Comparison of ENCODE assay signal across 8 mouse cellular contexts in the genomic region with DNA sequence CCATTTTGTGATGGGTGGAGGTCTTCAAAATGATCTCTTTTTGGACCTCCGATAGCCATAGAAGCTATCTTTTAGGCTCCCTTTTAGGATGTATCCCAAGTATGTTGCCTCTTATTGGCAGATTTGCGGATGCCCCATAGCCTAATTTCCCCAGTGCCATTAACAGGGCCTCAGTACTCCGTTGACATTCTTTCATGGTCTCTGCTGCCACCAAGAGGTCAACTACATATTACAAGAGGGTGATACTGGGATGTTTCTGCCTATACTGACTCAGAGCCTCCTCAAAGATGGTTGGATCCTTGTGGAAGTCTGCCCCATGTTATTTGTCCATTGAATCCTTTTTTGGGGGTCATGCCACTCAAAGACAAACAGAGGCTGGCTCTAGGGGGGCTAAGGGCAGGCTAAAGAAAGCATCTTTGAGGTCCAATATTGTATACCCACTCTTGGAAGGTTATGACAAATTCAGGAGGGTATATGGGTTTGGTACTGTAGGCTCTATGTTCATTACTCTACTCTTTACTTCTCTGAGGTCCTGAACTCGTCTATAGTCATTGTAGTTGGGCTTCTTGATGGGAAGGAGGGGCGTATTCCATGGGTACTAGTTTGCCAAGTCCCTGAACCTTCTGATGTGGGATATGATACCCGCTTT. TPM values are rescaled to one million over a fixed set of nuclear protein-coding genes. Genes with fewer than 3 reads are reported as not detected.
DNase-seq lines count a peak whose midpoint lies in the region; ATAC-seq and TF ChIP-seq lines count a peak whose summit lies in the region.

No protein-coding gene starts in this region.

- no peak overlapping the region for H3K9ac ChIP-seq in neural tube, embryonic 15.5 days (replicated peaks)

- peak; percentile 40 for TF ChIP-seq CTCF in lung, adult 2 months (IDR thresholded peaks at IDR 0.05; ENCODE audit: insufficient read depth, low read length)

- no peak overlapping the region for H3K4me3 ChIP-seq in lung, adult 2 months (replicated peaks; ENCODE audit: extremely low read depth, low read depth, low read length)
- no peak overlapping the region for H3K4me3 ChIP-seq in neural tube, embryonic 15.5 days (replicated peaks)

- DNase-seq in CD8-positive naive resting alpha-beta T cell, adult 2 months (ENCODE audit: low read depth in 2 of 2, low spot score in 2 of 2): peak; percentile 62 to 75
- peak; percentile 75 to 83 for DNase-seq in adrenal gland, adult 18-20 months (ENCODE audit: low spot score in 2 of 2)
- peak; percentile 89 for DNase-seq in embryo, embryonic 10.5 days (ENCODE audit: low spot score)
- peak; percentile 64 to 81 for DNase-seq in heart, adult 9 months (ENCODE audit: low spot score in 2 of 2)
- peak; percentile 84 for DNase-seq in kidney, postnatal 10 days
- DNase-seq in lung, adult 2 months: peak; percentile 65
- peak; percentile 65 for DNase-seq in urinary bladder, postnatal 25 days (ENCODE audit: low spot score)

- peak; percentile 68; the same call in 1 of the 2 replicates for ATAC-seq in neural tube, embryonic 15.5 days (ENCODE audit: low FRiP score)

- no peaks in the 10 kb centered on the region for H3K9me3 ChIP-seq in neural tube, embryonic 15.5 days (replicated peaks)

- TF ChIP-seq POLR2A in lung, adult 2 months (IDR thresholded peaks at IDR 0.05; ENCODE audit: borderline replicate concordance, extremely low read depth, low read depth, low read length): no peak

- no peaks in the 10 kb centered on the region for H3K4me1 ChIP-seq in lung, adult 2 months (ENCODE audit: control insufficient read depth, insufficient read depth, low read length)
- H3K4me1 ChIP-seq in neural tube, embryonic 15.5 days: no peaks in the 10 kb centered on the region

- no peak overlapping the region for H3K27ac ChIP-seq in neural tube, embryonic 15.5 days (replicated peaks)

- H3K27me3 ChIP-seq in neural tube, embryonic 15.5 days (replicated peaks): no peaks in the 10 kb centered on the region

- no peak overlapping the region for H3K4me2 ChIP-seq in neural tube, embryonic 15.5 days

- H3K36me3 ChIP-seq in neural tube, embryonic 15.5 days: no peaks in the 10 kb centered on the region

- whole genome bisulfite sequencing in lung, adult 2 months: 42% methylated on average over 6 of the region's 6 CpGs
- 48% methylated on average over 6 of the region's 6 CpGs for WGBS in neural tube, embryonic 15.5 days

RNA-seq across cellular contexts. Expression of a gene that starts 25.6 kb away (rescaled TPM):
- 10 to 100 TPM; 23.7 to 28.6 TPM for total RNA-seq in adrenal gland, adult 18-20 months (2021)
- 16.9 and 22.5 TPM in 2 replicates for polyA plus RNA-seq in lung, adult 2 months (2012; rRNA removed)
- 2.7 and 3.5 TPM in 2 replicates for polyA plus RNA-seq in neural tube, embryonic 15.5 days (2015; fragmentation: Nextera tagmentation; extraction: Ambion mirVana)
